Mouse (Mus musculus): ENCODE measurements around the gene Fgfr3. TPM values are rescaled to one million over a fixed set of nuclear protein-coding genes. Genes with fewer than 3 reads are reported as not detected.

Fgfr3 gene
- polyA plus RNA-seq, 1 experiment: not detected

- TF ChIP-seq POLR2A (IDR thresholded peaks at IDR 0.05; ENCODE audit: borderline replicate concordance, low read depth, low read length): no peak
- no peak for TF ChIP-seq CTCF (IDR thresholded peaks at IDR 0.05; ENCODE audit: low read depth, low read length)
- Histone ChIP-seq H3K4me3 (ENCODE audit: insufficient read depth, low read length) (no peak overlapping the region), H3K27ac (ENCODE audit: insufficient read depth, low read depth, low read length) (no peak overlapping the region), H3K4me1 (ENCODE audit: control insufficient read depth, insufficient read depth, low read length) (no peaks in the 10 kb centered on the region)
Observed at GRCm38 (mm10) chr5:33697534-33697933, 23.9 kb upstream of the Fgfr3 start.

GRCm38 (mm10) chr5:33697947-33698512, 23.4 kb upstream of the Fgfr3 start:
- Histone ChIP-seq H3K27ac (ENCODE audit: insufficient read depth, low read depth, low read length) (no peak overlapping the region), H3K4me1 (ENCODE audit: control insufficient read depth, insufficient read depth, low read length) (no peaks in the 10 kb centered on the region), H3K4me3 (ENCODE audit: insufficient read depth, low read length) (no peak overlapping the region)
- TF ChIP-seq POLR2A (IDR thresholded peaks at IDR 0.05; ENCODE audit: borderline replicate concordance, low read depth, low read length) (no peak), CTCF (IDR thresholded peaks at IDR 0.05; ENCODE audit: low read depth, low read length) (no peak)

GRCm38 (mm10) chr5:33698669-33699068, 22.8 kb upstream of the Fgfr3 start:
- no peak overlapping the region for H3K4me3 ChIP-seq (ENCODE audit: insufficient read depth, low read length)
- no peak overlapping the region for H3K27ac ChIP-seq (ENCODE audit: insufficient read depth, low read depth, low read length)
- H3K4me1 ChIP-seq (ENCODE audit: control insufficient read depth, insufficient read depth, low read length): no peaks in the 10 kb centered on the region
- TF ChIP-seq POLR2A (IDR thresholded peaks at IDR 0.05; ENCODE audit: borderline replicate concordance, low read depth, low read length) (no peak), CTCF (IDR thresholded peaks at IDR 0.05; ENCODE audit: low read depth, low read length) (no peak)

GRCm38 (mm10) chr5:33700010-33700409, 21.5 kb upstream of the Fgfr3 start:
- Histone ChIP-seq H3K4me3 (ENCODE audit: insufficient read depth, low read length) (no peak overlapping the region), H3K4me1 (ENCODE audit: control insufficient read depth, insufficient read depth, low read length) (no peaks in the 10 kb centered on the region), H3K27ac (ENCODE audit: insufficient read depth, low read depth, low read length) (no peak overlapping the region)
- no peak for TF ChIP-seq CTCF (IDR thresholded peaks at IDR 0.05; ENCODE audit: low read depth, low read length)
- TF ChIP-seq POLR2A (IDR thresholded peaks at IDR 0.05; ENCODE audit: borderline replicate concordance, low read depth, low read length): no peak

- H3K4me1 ChIP-seq (ENCODE audit: control insufficient read depth, insufficient read depth, low read length): peaks cover 2% of the 10 kb centered on the region; the same call in 1 of the 2 replicates
- TF ChIP-seq CTCF (IDR thresholded peaks at IDR 0.05; ENCODE audit: low read depth, low read length) (no peak), POLR2A (IDR thresholded peaks at IDR 0.05; ENCODE audit: borderline replicate concordance, low read depth, low read length) (no peak)
- H3K27ac ChIP-seq (ENCODE audit: insufficient read depth, low read depth, low read length): no peak overlapping the region
- H3K4me3 ChIP-seq (ENCODE audit: insufficient read depth, low read length): no peak overlapping the region
Observed at GRCm38 (mm10) chr5:33701832-33702231, 19.6 kb upstream of the Fgfr3 start.

- TF ChIP-seq POLR2A (IDR thresholded peaks at IDR 0.05; ENCODE audit: borderline replicate concordance, low read depth, low read length) (no peak), CTCF (IDR thresholded peaks at IDR 0.05; ENCODE audit: low read depth, low read length) (no peak)
- Histone ChIP-seq H3K4me3 (ENCODE audit: insufficient read depth, low read length) (no peak overlapping the region), H3K4me1 (ENCODE audit: control insufficient read depth, insufficient read depth, low read length) (peaks cover 2% of the 10 kb centered on the region; the same call in 1 of the 2 replicates), H3K27ac (ENCODE audit: insufficient read depth, low read depth, low read length) (no peak overlapping the region)
Observed at GRCm38 (mm10) chr5:33703999-33704398, 17.5 kb upstream of the Fgfr3 start.

GRCm38 (mm10) chr5:33704945-33705611, 16.4 kb upstream of the Fgfr3 start:
- no peak for TF ChIP-seq POLR2A (IDR thresholded peaks at IDR 0.05; ENCODE audit: borderline replicate concordance, low read depth, low read length)
- TF ChIP-seq CTCF (IDR thresholded peaks at IDR 0.05; ENCODE audit: low read depth, low read length): no peak
- Histone ChIP-seq H3K27ac (ENCODE audit: insufficient read depth, low read depth, low read length) (no peak overlapping the region), H3K4me3 (ENCODE audit: insufficient read depth, low read length) (no peak overlapping the region), H3K4me1 (ENCODE audit: control insufficient read depth, insufficient read depth, low read length) (peaks cover 2% of the 10 kb centered on the region; the same call in 1 of the 2 replicates)

DNA sequence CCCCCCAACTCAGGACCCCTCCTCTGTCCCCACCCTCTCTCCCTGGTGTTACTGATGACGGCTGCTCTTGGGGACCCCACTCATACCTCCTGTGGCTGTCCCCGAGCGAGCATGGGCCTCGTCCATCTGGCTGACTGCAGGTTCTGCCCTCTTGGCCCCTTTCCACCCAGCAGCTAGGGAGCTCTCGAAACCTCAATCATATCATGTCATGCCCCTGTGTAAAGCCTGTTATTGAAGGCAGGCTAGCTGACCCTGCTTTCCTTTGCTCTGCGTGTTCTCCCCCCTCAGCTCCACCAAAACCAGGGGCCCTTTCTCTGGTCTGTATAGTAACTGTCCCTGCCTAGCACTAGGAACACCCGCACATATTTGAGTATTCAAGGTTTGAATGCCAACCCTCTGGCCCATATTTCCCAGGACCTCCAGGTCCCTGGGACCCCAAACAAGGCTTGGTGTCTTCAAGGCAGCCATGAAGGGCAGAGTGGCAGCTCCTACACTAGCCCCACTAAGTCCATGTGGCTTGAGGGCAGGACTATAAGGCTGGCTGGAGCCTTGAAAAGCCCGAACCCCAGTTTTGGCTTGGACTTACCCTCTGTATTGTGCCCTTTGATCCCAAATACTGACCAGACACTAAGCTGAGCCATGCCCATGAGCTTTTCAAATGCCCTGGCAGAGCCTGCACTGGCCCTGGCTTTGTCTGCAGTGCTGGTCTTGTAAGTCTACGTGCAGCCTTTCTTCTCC, 15.7 kb upstream of the Fgfr3 start:
- Histone ChIP-seq H3K4me1 (ENCODE audit: control insufficient read depth, insufficient read depth, low read length) (peaks cover 2% of the 10 kb centered on the region; the same call in 1 of the 2 replicates), H3K27ac (ENCODE audit: insufficient read depth, low read depth, low read length) (no peak overlapping the region), H3K4me3 (ENCODE audit: insufficient read depth, low read length) (no peak overlapping the region)
- TF ChIP-seq CTCF (IDR thresholded peaks at IDR 0.05; ENCODE audit: low read depth, low read length) (no peak), POLR2A (IDR thresholded peaks at IDR 0.05; ENCODE audit: borderline replicate concordance, low read depth, low read length) (no peak)

DNA sequence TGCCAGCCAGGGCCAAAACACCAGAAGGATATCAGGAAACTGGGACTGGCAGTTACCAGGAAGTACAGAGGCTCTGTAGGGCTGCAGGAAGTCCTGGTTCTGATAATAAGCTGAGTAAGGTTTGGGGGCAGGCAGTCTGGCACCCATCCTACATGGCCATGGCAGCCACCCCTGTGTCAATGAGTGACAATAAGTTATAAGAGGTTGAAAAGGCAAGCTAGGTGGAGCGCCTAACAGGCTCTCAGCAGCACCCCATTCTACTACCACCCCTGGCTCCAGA, 15.2 kb upstream of the Fgfr3 start:
- H3K27ac ChIP-seq (ENCODE audit: insufficient read depth, low read depth, low read length): no peak overlapping the region
- no peak for TF ChIP-seq CTCF (IDR thresholded peaks at IDR 0.05; ENCODE audit: low read depth, low read length)
- no peak overlapping the region for H3K4me3 ChIP-seq (ENCODE audit: insufficient read depth, low read length)
- H3K4me1 ChIP-seq (ENCODE audit: control insufficient read depth, insufficient read depth, low read length): peaks cover 2% of the 10 kb centered on the region; the same call in 1 of the 2 replicates

- Histone ChIP-seq H3K4me1 (ENCODE audit: control insufficient read depth, insufficient read depth, low read length) (peaks cover 2% of the 10 kb centered on the region; the same call in 1 of the 2 replicates), H3K4me3 (ENCODE audit: insufficient read depth, low read length) (no peak overlapping the region)
- TF ChIP-seq CTCF (IDR thresholded peaks at IDR 0.05; ENCODE audit: low read depth, low read length) (no peak), POLR2A (IDR thresholded peaks at IDR 0.05; ENCODE audit: borderline replicate concordance, low read depth, low read length) (no peak)
Observed at GRCm38 (mm10) chr5:33707163-33707562, 14.3 kb upstream of the Fgfr3 start.

More at GRCm38 (mm10) chr5:33707163-33707562, 14.3 kb upstream of the Fgfr3 start:
- H3K27ac ChIP-seq (ENCODE audit: insufficient read depth, low read depth, low read length): no peak overlapping the region
